Mouse (Mus musculus) limb, embryonic 11.5 days (tissue): Measurements from ENCODE around the gene Fuk. TPM values are rescaled to one million over a fixed set of nuclear protein-coding genes. Genes with fewer than 3 reads are reported as not detected.
"Not testable (repeated sequence)": the region's sequence is repeated elsewhere in the genome, so short reads cannot be mapped to it uniquely, and the experiment has no call there.

Source experiments
- ATAC-seq: fragments of 200-750 bp; cut with Nextera tagmentation; 2 replicates; pipeline ENCODE4 v1.8.0; 2017; ENCODE audit warnings: low read depth; ENCODE audit not compliant: insufficient number of reproducible peaks, low FRiP score, low TSS enrichment
- DNase-seq: peaks from one replicate; pipeline ENCODE4 v3.0.0-alpha.2; 2015; ENCODE audit warnings: low spot score
- H3K27ac ChIP-seq: fragments of 300-500 bp; sonication (generic); replicated peaks from 2 replicates; pipeline ENCODE4 v1.5.1; 2014; ENCODE audit warnings: low read depth, mild to moderate bottlenecking, low read length
- H3K27me3 ChIP-seq: fragments of 300-500 bp; sonication (generic); 2 replicates; pipeline ENCODE4 v1.6.1; 2014; ENCODE audit warnings: mild to moderate bottlenecking, low read length, mixed read lengths; ENCODE audit not compliant: control insufficient read depth, insufficient read depth
- H3K36me3 ChIP-seq: fragments of 300-500 bp; sonication (generic); 2 replicates; pipeline ENCODE4 v1.6.1; 2014; ENCODE audit warnings: mild to moderate bottlenecking, low read length, moderate library complexity, mixed read lengths; ENCODE audit not compliant: control insufficient read depth, insufficient read depth
- H3K4me1 ChIP-seq: fragments of 300-500 bp; sonication (generic); 2 replicates; pipeline ENCODE4 v1.6.1; 2014; ENCODE audit warnings: low read length, mixed read lengths; ENCODE audit not compliant: control insufficient read depth, insufficient read depth
- H3K4me2 ChIP-seq: fragments of 300-500 bp; sonication (generic); 2 replicates; pipeline ENCODE4 v1.6.1; 2014; ENCODE audit warnings: low read depth, mild to moderate bottlenecking, moderate library complexity; ENCODE audit not compliant: severe bottlenecking
- H3K4me3 ChIP-seq: fragments of 300-500 bp; sonication (generic); 2 replicates; pipeline ENCODE4 v1.5.1; 2014; ENCODE audit warnings: low read depth, low read length
- H3K9ac ChIP-seq: fragments of 300-500 bp; sonication (generic); 2 replicates; pipeline ENCODE4 v1.6.1; 2014; ENCODE audit warnings: mild to moderate bottlenecking, low read length
- H3K9me3 ChIP-seq: fragments of 300-500 bp; sonication (generic); 2 replicates; pipeline ENCODE4 v1.6.1; 2016; ENCODE audit warnings: low read length; ENCODE audit not compliant: control insufficient read depth
- WGBS: fragments of 180-500 bp; shearing (Covaris S2); extraction: QIAGEN DNeasy Blood & Tissue Kit; methylation state at CpG from one replicate; pipeline ENCODE4 v1.1.7; 2014; 5-methylcytosine and 5-hydroxymethylcytosine counted together
- polyA plus RNA-seq: library from polyadenylated mRNA; unstranded; fragments of >200 nt; fragmentation: Nextera tagmentation; extraction: Ambion mirVana; gene quantifications from 2 replicates; pipeline ENCODE4 v1.2.1, GENCODE M21; 2014

Gene Fuk
- polyA plus RNA-seq, 1 experiment from 2014 or later = 10.7 TPM

DNA sequence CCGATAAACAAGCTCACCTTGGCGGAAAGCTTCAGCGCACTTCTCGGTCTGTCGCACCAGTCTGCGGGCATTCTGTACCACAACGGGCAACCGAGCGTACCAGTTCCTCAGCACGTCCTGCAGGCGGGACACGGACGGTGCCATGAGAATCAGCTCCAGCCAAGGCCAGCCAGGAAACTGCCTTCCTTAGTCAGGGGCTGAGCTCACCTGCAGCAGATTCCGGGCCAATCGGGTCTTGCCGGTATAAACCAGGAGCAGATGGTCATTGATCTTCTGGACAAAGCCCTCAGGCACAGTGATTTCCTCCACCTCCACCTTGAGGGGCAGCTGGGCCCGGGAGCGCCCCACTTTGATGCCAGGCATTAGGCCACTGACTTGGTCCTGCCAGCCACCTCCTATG, 18.5 kb downstream of the Fuk start:
- DNase-seq (no peak), ATAC-seq (no peak)
- H3K4me3 ChIP-seq = no peak overlapping the region
- no peaks in the 10 kb centered on the region for H3K27me3 ChIP-seq
- H3K4me2 ChIP-seq = no peak overlapping the region
- WGBS = 96% methylated on average over 18 of the region's 18 CpGs
- H3K36me3 ChIP-seq = peaks cover 25% of the 10 kb centered on the region
- H3K9me3 ChIP-seq = no peaks in the 10 kb centered on the region
- no peak overlapping the region for H3K9ac ChIP-seq
- no peaks in the 10 kb centered on the region for H3K4me1 ChIP-seq
- no peak overlapping the region for H3K27ac ChIP-seq

DNA sequence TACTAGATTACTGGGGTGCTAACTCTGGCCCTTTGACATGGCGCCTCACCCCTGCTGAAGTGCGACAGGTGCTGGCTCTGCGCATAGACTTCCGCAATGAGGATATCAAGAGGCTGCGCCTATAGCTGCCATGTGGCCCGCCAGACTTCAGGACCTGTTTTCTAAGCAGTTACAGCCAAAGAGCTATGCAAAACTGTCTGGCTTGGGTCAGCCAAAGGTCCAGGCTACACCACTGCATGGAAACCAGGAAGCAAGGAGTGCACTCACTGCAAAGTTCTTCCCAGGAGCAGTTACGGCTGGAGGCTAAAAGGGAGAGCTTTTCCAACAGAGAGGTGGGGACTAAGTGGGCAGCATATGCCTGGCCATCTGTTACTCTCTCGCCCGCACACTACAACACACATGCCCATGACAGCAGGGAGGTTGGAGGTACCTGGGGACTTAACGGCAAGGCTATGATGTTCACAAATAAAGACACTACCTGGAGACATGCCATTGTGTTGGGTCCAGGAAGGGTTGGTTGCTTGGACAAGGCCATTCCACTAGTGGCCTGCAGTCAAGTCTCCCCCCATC, 20.5 kb downstream of the Fuk start:
- no peak overlapping the region for H3K4me2 ChIP-seq
- H3K9ac ChIP-seq = no peak overlapping the region
- H3K36me3 ChIP-seq = peaks cover 29% of the 10 kb centered on the region
- no peaks in the 10 kb centered on the region for H3K27me3 ChIP-seq
- ATAC-seq (no peak), DNase-seq (no peak)
- H3K9me3 ChIP-seq = no peaks in the 10 kb centered on the region
- no peaks in the 10 kb centered on the region for H3K4me1 ChIP-seq
- 96% methylated on average over 10 of the region's 10 CpGs for WGBS
- no peak overlapping the region for H3K4me3 ChIP-seq
- H3K27ac ChIP-seq = no peak overlapping the region

DNA sequence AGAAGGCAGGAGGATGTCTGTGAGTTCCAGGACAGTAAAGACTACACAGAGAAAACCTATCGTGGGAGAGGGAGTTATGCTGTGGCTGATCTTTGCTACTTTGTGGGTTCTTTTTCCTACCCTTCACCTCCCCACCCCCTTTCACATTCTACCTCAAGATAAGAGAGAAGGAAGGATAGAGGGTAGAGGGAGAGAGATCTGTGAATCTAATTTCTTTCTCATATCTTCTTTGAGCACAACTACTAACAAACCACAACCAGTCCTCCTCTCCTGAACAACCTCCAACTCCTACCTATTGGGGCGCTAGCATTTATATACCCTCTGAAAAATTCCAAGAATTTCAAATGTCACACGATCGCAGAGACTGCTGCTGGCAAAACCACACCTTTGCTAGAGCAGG, 24.4 kb downstream of the Fuk start:
- peaks cover 36% of the 10 kb centered on the region for H3K36me3 ChIP-seq
- no peaks in the 10 kb centered on the region for H3K27me3 ChIP-seq
- no peak overlapping the region for H3K4me2 ChIP-seq
- ATAC-seq = no peak
- 86% methylated on average over 4 of the region's 4 CpGs for WGBS
- no peaks in the 10 kb centered on the region for H3K4me1 ChIP-seq
- H3K9ac ChIP-seq = no peak overlapping the region
- no peak overlapping the region for H3K27ac ChIP-seq
- no peak for DNase-seq
- no peak overlapping the region for H3K4me3 ChIP-seq
- no peaks in the 10 kb centered on the region for H3K9me3 ChIP-seq

DNA sequence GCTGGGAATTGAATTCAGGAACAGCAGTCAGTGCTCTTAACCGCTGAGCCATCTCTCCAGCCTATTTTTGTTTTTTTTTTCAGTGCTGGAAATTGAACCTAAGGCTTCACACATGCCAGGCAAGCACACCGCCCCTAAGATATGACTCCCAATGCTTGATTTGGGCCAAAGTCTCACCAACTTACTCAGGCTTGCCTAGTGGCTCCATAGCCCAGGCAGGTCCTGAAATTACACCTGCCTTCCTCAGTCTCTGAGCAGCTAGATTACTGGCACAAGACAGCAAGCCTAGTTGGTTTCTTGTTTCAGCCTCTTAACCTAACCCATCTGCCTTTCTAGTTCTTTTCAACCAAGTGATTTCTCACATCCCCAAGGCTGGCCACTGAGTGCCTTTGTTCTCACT, 31.8 kb downstream of the Fuk start:
- no peak for ATAC-seq
- WGBS = 98% methylated on average over 2 of the region's 2 CpGs
- peaks cover 23% of the 10 kb centered on the region; the same call in 1 of the 2 replicates for H3K36me3 ChIP-seq
- no peak for DNase-seq
- no peak overlapping the region for H3K9ac ChIP-seq
- no peak overlapping the region for H3K4me3 ChIP-seq
- no peaks in the 10 kb centered on the region for H3K4me1 ChIP-seq
- no peak overlapping the region for H3K4me2 ChIP-seq
- H3K9me3 ChIP-seq = no peaks in the 10 kb centered on the region
- H3K27me3 ChIP-seq = no peaks in the 10 kb centered on the region
- H3K27ac ChIP-seq = no peak overlapping the region

DNA sequence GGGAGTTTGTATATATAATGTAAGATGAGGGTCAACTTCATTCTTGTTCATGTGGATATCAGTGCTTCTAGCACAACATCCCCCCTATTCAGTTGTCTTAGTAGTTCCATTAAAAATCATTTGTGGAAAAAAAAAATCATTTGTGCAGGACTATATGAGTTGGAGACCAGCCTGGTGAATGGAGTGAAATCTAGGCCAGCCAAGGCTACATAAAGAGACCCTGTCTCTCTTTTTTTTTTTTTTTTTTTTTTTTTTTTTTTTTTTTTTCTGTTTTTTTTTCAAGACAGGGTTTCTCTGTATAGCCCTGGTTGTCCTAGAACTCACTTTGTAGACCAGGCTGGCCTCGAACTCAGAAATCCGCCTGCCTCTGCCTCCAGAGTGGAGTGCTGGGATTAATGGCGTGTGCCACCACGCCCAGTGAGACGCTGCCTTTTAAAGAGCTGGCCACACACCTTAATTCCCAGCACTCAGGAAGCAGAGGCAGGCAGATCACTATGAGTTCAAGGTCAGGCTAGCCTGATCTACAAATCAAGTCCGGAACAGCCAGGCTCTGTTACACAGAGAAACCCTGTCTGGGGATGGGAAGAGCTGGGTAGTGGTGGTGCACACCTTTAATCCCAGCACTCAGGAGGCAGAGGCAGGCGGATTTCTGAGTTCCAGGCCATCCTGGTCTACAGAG, 40.8 kb downstream of the Fuk start:
- not testable (repeated sequence) for H3K4me2 ChIP-seq, ATAC-seq, H3K27me3 ChIP-seq, H3K4me3 ChIP-seq, H3K9ac ChIP-seq, H3K4me1 ChIP-seq, DNase-seq, H3K27ac ChIP-seq, H3K9me3 ChIP-seq
- WGBS = 96% methylated on average over 7 of the region's 7 CpGs
- H3K36me3 ChIP-seq = peaks cover 22% of the 10 kb centered on the region

DNA sequence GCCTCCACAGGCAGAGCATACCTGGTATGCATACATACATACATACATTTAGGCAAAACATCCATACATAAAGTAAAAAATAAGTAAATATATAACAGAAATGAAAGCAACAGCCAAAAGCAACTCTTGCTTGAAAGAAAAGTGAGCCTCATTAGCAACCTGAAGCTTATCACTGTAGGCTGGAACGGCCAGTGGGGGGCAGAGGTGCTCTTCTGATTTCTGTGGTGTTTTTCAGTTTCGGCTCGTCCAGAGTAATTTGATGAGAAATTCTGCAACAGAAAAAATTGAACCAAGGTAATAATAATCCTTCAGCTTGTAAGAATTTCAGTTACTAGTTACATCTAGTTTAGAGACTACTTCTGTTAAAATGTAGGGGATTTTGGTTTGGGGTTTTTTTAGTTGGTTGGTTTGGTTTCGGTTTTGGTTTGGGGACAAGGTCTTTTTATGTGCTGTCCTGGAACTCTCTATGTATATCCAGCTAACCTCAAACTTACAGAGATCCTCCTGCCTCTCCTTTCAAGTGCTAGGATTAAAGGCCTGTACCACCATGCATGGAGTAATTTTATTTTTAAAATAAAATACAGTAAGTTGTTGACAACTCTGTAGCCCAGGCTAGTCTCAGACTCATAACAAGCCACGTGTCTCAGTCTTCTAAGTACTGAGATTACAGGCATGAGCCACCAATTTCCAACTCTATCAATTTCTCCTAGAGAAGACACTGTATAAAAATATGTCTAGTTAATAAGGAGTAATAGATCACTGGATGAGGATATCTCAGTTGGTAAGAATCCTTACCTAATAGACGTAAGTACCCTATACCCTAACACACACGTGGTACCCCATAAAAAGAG, 42.4 kb downstream of the Fuk start:
- no peaks in the 10 kb centered on the region for H3K4me1 ChIP-seq
- H3K4me2 ChIP-seq = no peak overlapping the region
- no peaks in the 10 kb centered on the region for H3K27me3 ChIP-seq
- H3K9me3 ChIP-seq = no peaks in the 10 kb centered on the region
- H3K4me3 ChIP-seq = no peak overlapping the region
- WGBS = 85% methylated on average over 7 of the region's 7 CpGs
- peaks cover 17% of the 10 kb centered on the region for H3K36me3 ChIP-seq
- no peak overlapping the region for H3K27ac ChIP-seq
- H3K9ac ChIP-seq = no peak overlapping the region
- DNase-seq = no peak
- no peak for ATAC-seq

DNA sequence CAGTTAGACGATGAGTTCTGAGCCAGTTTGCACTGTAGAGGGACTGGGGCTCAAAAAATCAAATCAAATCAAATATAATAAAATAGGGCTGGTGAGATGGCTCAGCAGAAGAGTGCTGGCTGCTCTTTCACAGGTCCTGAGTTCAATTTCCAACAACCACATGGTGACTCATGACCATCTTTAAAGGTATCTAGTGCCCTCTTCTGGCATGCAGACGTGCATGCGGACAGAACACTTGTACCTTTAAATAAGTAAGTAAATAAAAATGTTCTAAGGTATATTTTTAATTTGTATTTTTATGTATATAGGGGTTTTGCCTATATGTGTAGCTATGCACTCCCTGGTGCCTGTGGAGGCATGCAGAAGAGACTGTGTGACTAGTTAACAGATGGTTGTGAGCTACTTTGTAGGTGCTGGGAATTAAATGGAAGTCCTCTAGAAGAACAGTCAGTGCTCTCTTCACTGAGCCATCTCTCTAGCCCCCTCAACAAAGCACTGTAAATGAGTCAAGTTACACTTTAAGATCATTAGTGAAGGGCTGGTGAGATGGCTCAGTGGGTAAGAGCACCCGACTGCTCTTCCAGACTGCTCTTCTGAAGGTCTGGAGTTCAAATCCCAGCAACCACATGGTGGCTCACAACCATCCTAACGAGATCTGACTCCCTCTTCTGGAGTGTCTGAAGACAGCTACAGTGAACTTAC, 45.4 kb downstream of the Fuk start:
- no peak overlapping the region for H3K9ac ChIP-seq
- H3K36me3 ChIP-seq = peaks cover 29% of the 10 kb centered on the region
- H3K4me1 ChIP-seq = no peaks in the 10 kb centered on the region
- no peak overlapping the region for H3K4me3 ChIP-seq
- 91% methylated on average over 4 of the region's 5 CpGs for WGBS
- no peak overlapping the region for H3K4me2 ChIP-seq
- no peaks in the 10 kb centered on the region for H3K9me3 ChIP-seq
- H3K27ac ChIP-seq = no peak overlapping the region
- H3K27me3 ChIP-seq = no peaks in the 10 kb centered on the region
- no peak for ATAC-seq
- no peak for DNase-seq

DNA sequence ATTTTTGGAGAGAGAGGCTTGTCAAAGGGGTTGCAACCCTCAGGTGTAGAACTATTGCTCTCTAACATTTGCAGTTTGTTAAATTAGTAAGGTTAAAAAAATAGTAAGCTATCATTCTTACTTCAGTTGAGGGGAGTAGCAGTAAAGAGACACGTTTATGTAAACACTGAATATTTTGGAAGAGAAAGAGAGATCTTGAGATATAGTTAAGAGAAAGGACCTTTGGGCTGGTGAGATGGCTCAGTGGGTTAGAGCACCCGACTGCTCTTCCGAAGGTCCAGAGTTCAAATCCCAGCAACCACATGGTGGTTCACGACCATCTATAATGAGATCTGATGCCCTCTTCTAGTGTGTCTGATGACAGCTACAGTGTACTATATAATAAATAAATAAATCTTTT, 46.2 kb downstream of the Fuk start:
- 96% methylated on average over 3 of the region's 4 CpGs for WGBS
- not testable (repeated sequence) for H3K27ac ChIP-seq, ATAC-seq, H3K27me3 ChIP-seq, H3K9me3 ChIP-seq, H3K4me3 ChIP-seq, DNase-seq, H3K4me1 ChIP-seq, H3K9ac ChIP-seq, H3K4me2 ChIP-seq
- peaks cover 33% of the 10 kb centered on the region for H3K36me3 ChIP-seq
